9 mouse cellular contexts compared by ENCODE assay signal in the genomic region with DNA sequence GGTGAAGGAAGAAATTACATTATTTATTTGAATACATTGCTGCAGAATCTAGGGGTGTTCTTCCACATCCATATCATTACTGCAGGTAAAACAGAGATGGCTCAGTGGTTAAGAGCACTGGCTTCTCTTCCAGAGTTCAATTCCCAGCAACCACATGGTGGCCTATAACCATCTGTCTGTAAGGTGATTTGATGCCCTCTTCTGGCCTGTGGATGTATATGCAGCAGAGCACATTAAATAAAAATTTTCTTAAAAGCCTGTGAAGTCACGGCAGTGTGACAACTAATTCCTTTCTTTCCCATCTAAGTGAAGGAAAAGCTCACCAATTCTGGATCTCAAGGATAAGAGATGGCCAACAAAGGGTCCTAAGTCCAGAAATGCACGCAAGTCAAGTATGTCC. TPM values are rescaled to one million over a fixed set of nuclear protein-coding genes. Genes with fewer than 3 reads are reported as not detected.
A peak's percentile ranks its signal among the peaks of the same experiment; 100 is the strongest.
DNase-seq lines count a peak whose midpoint lies in the region.
"Had no signal": no experiment of that assay in that cellular context is flagged by ENCODE, and none has a peak within 500 bp of the region (broad histone marks: within the 10 kb centered on the region; RNA-seq: fewer than 3 reads in every experiment).

No protein-coding gene starts in this region.

- peak; percentile 39 to 54 for DNase-seq in left cerebral cortex, postnatal 14 days (ENCODE audit: low spot score in 2 of 2)
- DNase-seq in left cerebral cortex, postnatal 36 days (ENCODE audit: low spot score in 2 of 2) = no peak
- DNase-seq in CD4-positive helper T cell, adult 2 months (ENCODE audit: low read depth, low spot score) = peak; percentile 46
- DNase-seq in NIH3T3 (ENCODE audit: low read depth) = peak; percentile 66
- DNase-seq in forelimb bud, embryonic 11.5 days (ENCODE audit: low read depth, low spot score) = peak; percentile 29
- DNase-seq in right cerebral cortex, postnatal 36 days (ENCODE audit: low spot score in 2 of 2) = no peak
- DNase-seq in layer of hippocampus, adult 11-12 months (ENCODE audit: low spot score) = no peak
- DNase-seq in kidney, adult 11 months = no peak

- intact Hi-C loops in left cerebral cortex, postnatal 14 days (cut with DNase I) = no loop called here
- intact Hi-C loops in left cerebral cortex, postnatal 36 days (cut with DNase I) = loop anchor here (5.0 kb wide), 1 partner anchor 115 kb away; no protein-coding TSS in a partner anchor

RNA-seq across cellular contexts. Expression of gene Ythdf1, which starts 18.7 kb away (rescaled TPM):
- total RNA-seq in left cerebral cortex, postnatal 14 days (2021) = 10 to 100 TPM; 63.1 to 68.4 TPM
- total RNA-seq in left cerebral cortex, postnatal 36 days (2021) = 10 to 100 TPM; 54.1 to 56.8 TPM

RNA-seq across cellular contexts. Expression of gene Birc7, which starts 26.7 kb away (rescaled TPM):
- total RNA-seq in left cerebral cortex, postnatal 14 days (2021) = not detected
- not detected for total RNA-seq in left cerebral cortex, postnatal 36 days (2021)
- total RNA-seq: layer of hippocampus, postnatal 14 days had no signal

RNA-seq across cellular contexts. Expression of gene Nkain4, which starts 52.4 kb away (rescaled TPM):
- 10 to 100 TPM; 35.7 to 45.1 TPM for total RNA-seq in left cerebral cortex, postnatal 14 days (2021)
- total RNA-seq in left cerebral cortex, postnatal 36 days (2021) = 10 to 100 TPM; 35.9 to 45.2 TPM

Comparison
In these comparisons a context has a peak if more than half of its experiments do, and no peak if none do; other contexts are left out.
1. DNase-seq: peak in left cerebral cortex, postnatal 14 days (2 of 2), CD4-positive helper T cell, adult 2 months (single experiment), NIH3T3 (single experiment) and forelimb bud, embryonic 11.5 days (single experiment); none in left cerebral cortex, postnatal 36 days (0 of 2), right cerebral cortex, postnatal 36 days (0 of 2), layer of hippocampus, adult 11-12 months (single experiment) and kidney, adult 11 months (single experiment).